Mouse (Mus musculus): ENCODE data around the gene Spry1. TPM values are rescaled to one million over a fixed set of nuclear protein-coding genes. Genes with fewer than 3 reads are reported as not detected.

The Spry1 gene
- polyA plus RNA-seq (2015; fragmentation: Nextera tagmentation; extraction: Ambion mirVana), result 12.7 and 16.8 TPM in 2 replicates

DNA sequence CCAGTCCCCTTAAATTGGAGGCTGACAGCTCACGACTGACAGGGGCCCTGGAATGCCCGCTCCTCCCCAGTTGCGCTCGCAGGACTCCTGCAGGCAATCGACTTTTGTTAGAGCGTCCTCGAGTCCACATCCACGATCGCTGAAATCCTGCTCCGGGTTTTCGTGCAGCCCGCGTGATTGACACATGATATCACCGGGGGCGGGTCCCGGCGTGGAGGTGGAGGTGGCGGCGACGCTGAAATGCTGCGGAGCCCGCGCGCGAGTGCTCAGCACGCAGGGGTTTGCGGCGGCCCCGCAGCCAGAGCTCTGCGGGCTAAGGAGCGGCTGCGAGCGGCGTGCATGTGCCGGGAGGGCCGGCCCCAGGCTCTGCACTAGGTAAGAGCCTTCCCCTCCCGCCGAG lies at the start of gene Spry1:
Gene Spry1 (plus strand): TSS at position 258 of the 400 bp plus-strand sequence.

Other genes starting within 250 kb of the Spry1 start
- 17.7 and 24.2 TPM in 2 replicates for gene Spata5, start 220.1 kb upstream of the Spry1 start, polyA plus RNA-seq (2015; fragmentation: Nextera tagmentation; extraction: Ambion mirVana)
- gene Nudt6, start 219.7 kb upstream of the Spry1 start, polyA plus RNA-seq (2015; fragmentation: Nextera tagmentation; extraction: Ambion mirVana), result 7.0 and 8.9 TPM in 2 replicates
- 3.9 and 4.2 TPM in 2 replicates for gene Gm5148, start 84.5 kb downstream of the Spry1 start, polyA plus RNA-seq (2015; fragmentation: Nextera tagmentation; extraction: Ambion mirVana)

All from urinary bladder, postnatal 0 days (tissue).